Mouse (Mus musculus) myocyte (in vitro differentiated cells): ENCODE data around the gene Pamr1.

Source experiments
- MYOG ChIP-seq, 3 experiments: IDR thresholded peaks; one replicate each; pipeline ENCODE4 v1.6.1; 2011; ENCODE audit warnings: control low read depth in 2 of 3, low read depth in 2 of 3, mild to moderate bottlenecking in 2 of 3; ENCODE audit not compliant: insufficient read length in 2 of 3, control insufficient read depth in 1 of 3, insufficient read depth in 1 of 3
- POLR2A ChIP-seq: IDR thresholded peaks from one replicate; pipeline ENCODE4 v1.6.1; 2011; ENCODE audit warnings: low read depth, mild to moderate bottlenecking, control low read depth, moderate library complexity; ENCODE audit not compliant: insufficient read length
- TCF12 ChIP-seq: IDR thresholded peaks from one replicate; pipeline ENCODE4 v1.6.1; 2011; ENCODE audit warnings: mild to moderate bottlenecking, control low read depth; ENCODE audit not compliant: poor library complexity, insufficient read depth, severe bottlenecking

DNA sequence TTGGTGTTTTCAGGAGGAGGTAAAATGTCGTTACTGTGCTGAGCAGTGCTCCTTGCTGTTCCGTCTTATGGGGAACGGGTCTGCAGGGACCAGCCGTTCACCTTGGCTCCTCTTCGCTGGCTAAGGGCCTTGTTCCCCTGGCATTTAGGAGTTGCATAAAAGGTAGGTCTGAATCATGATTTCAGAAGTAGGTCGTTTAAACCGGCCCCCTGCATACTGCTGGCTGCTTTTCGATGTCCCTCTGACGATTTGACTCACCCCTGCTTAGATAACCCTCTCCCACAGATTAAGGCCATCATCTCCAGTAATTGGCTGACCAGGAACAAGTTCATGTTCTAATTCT is 136.3 kb downstream of the Pamr1 start:
- TF ChIP-seq TCF12 (no peak), POLR2A (no peak), MYOG (IDR thresholded peaks at IDR 0.05; ENCODE audit: control insufficient read depth in 1 of 3, insufficient read depth in 1 of 3, insufficient read length in 2 of 3, low read depth in 2 of 3) (no peak)
